Mouse (Mus musculus) liver, postnatal 0 days (tissue): ENCODE results near the gene Casr. TPM values are rescaled to one million over a fixed set of nuclear protein-coding genes. Genes with fewer than 3 reads are reported as not detected.
A peak's percentile ranks its signal among the peaks of the same experiment; 100 is the strongest.

Experiments used
- ATAC-seq: fragments of 200-750 bp; cut with Nextera tagmentation; 2 replicates; pipeline ENCODE4 v1.8.0; 2017; ENCODE audit warnings: mild to moderate bottlenecking, moderate library complexity
- DNase-seq: peaks from one replicate; pipeline ENCODE4 v3.0.0-alpha.2; 2016
- H3K27ac ChIP-seq: fragments of 300-500 bp; sonication (generic); 2 replicates; pipeline ENCODE4 v1.5.1; 2014; ENCODE audit warnings: antibody characterized with exemption, moderate library complexity, mild to moderate bottlenecking, low read depth
- H3K27me3 ChIP-seq: fragments of 300-500 bp; sonication (generic); 2 replicates; pipeline ENCODE4 v1.6.1; 2014; ENCODE audit warnings: low read length, control low read depth, mixed read lengths; ENCODE audit not compliant: insufficient read depth
- H3K36me3 ChIP-seq: fragments of 300-500 bp; sonication (generic); replicated peaks from 2 replicates; pipeline ENCODE4 v1.6.1; 2014; ENCODE audit warnings: mild to moderate bottlenecking, control low read depth, low read length, moderate library complexity, mixed read lengths; ENCODE audit not compliant: insufficient read depth
- H3K4me1 ChIP-seq: fragments of 300-500 bp; sonication (generic); 2 replicates; pipeline ENCODE4 v1.6.1; 2014; ENCODE audit warnings: antibody characterized with exemption, mild to moderate bottlenecking, control low read depth; ENCODE audit not compliant: insufficient read depth
- H3K4me2 ChIP-seq: fragments of 300-500 bp; sonication (generic); 2 replicates; pipeline ENCODE4 v1.6.1; 2014; ENCODE audit warnings: low read depth, mild to moderate bottlenecking, low read length, moderate library complexity, mixed read lengths
- H3K4me3 ChIP-seq: fragments of 300-500 bp; sonication (generic); 2 replicates; pipeline ENCODE4 v1.5.1; 2014; ENCODE audit warnings: low read depth, low read length
- H3K9ac ChIP-seq: fragments of 300-500 bp; sonication (generic); replicated peaks from 2 replicates; pipeline ENCODE4 v1.6.1; 2014; ENCODE audit warnings: mild to moderate bottlenecking, moderate library complexity
- H3K9me3 ChIP-seq: fragments of 300-500 bp; sonication (generic); 2 replicates; pipeline ENCODE4 v1.6.1; 2016; ENCODE audit warnings: mild to moderate bottlenecking, control low read depth, low read length, mixed read lengths
- CTCF ChIP-seq: sonication (generic); IDR thresholded peaks from 2 replicates; pipeline ENCODE4 v1.5.1; 2016; ENCODE audit warnings: antibody characterized with exemption, low read depth
- EP300 ChIP-seq: IDR thresholded peaks from 2 replicates; pipeline ENCODE4 v1.6.1; 2016; ENCODE audit warnings: antibody characterized with exemption, low read depth, mild to moderate bottlenecking
- WGBS: fragments of 180-500 bp; shearing (Covaris S2); extraction: QIAGEN DNeasy Blood & Tissue Kit; methylation state at CpG from one replicate; pipeline ENCODE4 v1.1.7; 2014; ENCODE audit not compliant: insufficient replicate concordance; 5-methylcytosine and 5-hydroxymethylcytosine counted together
- polyA plus RNA-seq: library from polyadenylated mRNA; unstranded; fragments of >200 nt; fragmentation: Nextera tagmentation; extraction: Ambion mirVana; gene quantifications from 2 replicates; pipeline ENCODE4 v1.2.1, GENCODE M21; 2015

Casr gene
- polyA plus RNA-seq, 1 experiment from 2014 or later, result 0.04 TPM

DNA sequence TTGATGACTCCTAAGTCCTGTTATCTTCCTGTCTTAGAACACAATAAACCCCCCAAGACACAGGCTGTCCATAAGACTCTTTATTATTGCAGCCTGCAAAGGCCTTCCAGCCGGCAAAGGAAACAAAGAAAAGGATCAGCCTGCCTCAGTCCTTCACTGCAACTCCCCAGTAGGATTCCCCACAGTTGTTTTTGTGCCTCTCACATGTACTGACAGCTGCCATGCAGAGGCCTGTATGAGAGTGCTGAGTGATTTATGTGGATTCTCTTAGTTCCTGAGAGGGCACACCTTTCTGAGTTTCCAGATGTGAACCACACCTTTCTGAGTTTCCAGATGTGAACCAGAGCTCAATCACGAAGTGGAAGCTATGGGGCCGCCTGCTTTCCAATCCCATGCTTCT is 20.1 kb upstream of the Casr start:
- no peaks in the 10 kb centered on the region for H3K36me3 ChIP-seq
- no peaks in the 10 kb centered on the region for H3K4me1 ChIP-seq
- H3K9me3 ChIP-seq, result no peaks in the 10 kb centered on the region
- ATAC-seq (no peak), DNase-seq (no peak)
- 53% methylated on average over 3 of the region's 3 CpGs for WGBS
- no peaks in the 10 kb centered on the region for H3K27me3 ChIP-seq
- no peak overlapping the region for H3K27ac ChIP-seq
- no peak overlapping the region for H3K4me3 ChIP-seq
- TF ChIP-seq EP300 (no peak), CTCF (no peak)
- H3K4me2 ChIP-seq, result no peak overlapping the region
- H3K9ac ChIP-seq, result no peak overlapping the region

DNA sequence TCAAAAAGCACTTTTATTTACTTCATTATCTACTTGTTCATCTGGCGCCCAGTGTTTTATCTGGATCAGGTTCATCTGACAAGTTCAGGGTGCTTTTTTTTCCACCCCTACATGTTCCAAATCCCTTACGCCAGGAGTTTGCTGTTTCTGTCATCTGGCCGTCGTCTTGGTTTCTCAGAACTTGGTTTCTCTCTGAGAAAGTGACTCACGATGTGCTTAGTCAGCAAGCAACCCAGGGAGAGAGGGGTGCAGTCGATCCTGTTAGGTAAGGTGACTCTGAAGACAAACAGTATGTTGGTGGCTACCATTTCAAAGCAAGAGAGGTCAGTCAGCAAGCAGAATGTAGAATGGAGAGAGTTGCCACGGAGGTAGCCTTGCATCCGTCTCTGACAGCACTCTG is 10.0 kb upstream of the Casr start:
- TF ChIP-seq CTCF, result no peak
- no peak for TF ChIP-seq EP300
- WGBS, result 65% methylated on average over 8 of the region's 8 CpGs
- Histone ChIP-seq H3K36me3 (no peaks in the 10 kb centered on the region), H3K27ac (no peak overlapping the region), H3K9me3 (no peaks in the 10 kb centered on the region), H3K9ac (no peak overlapping the region), H3K27me3 (no peaks in the 10 kb centered on the region), H3K4me2 (no peak overlapping the region), H3K4me3 (no peak overlapping the region), H3K4me1 (no peaks in the 10 kb centered on the region)
- DNase-seq (no peak), ATAC-seq (no peak)

DNA sequence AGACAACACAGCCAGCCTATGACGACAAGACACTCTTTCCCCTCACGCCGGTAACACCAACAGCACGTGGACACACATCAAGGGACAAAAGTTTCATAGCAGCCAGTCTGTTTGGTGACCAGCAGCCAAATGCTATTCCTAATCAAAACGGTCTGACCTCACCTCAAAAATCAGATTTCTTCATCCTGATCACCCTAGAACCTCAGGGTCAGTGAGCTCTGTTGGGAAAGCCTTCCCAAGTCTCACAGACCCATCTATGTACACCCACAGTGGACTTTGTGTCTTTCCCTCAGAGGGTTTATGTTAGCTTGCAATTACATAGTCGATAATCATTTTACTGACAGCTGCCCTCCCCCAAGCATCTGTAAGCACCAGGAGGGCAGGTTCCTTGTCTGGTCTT is 2.4 kb downstream of the Casr start:
- Histone ChIP-seq H3K4me1 (no peaks in the 10 kb centered on the region), H3K9ac (no peak overlapping the region), H3K4me2 (no peak overlapping the region), H3K9me3 (no peaks in the 10 kb centered on the region), H3K4me3 (no peak overlapping the region), H3K36me3 (no peaks in the 10 kb centered on the region), H3K27me3 (peaks cover 14% of the 10 kb centered on the region), H3K27ac (no peak overlapping the region)
- ATAC-seq, result peak; percentile 90
- TF ChIP-seq CTCF (no peak), EP300 (0 out of 2 replicates have a peak, but pooled peaks have one; percentile 21)
- 67% methylated on average over 6 of the region's 6 CpGs for WGBS
- no peak for DNase-seq

DNA sequence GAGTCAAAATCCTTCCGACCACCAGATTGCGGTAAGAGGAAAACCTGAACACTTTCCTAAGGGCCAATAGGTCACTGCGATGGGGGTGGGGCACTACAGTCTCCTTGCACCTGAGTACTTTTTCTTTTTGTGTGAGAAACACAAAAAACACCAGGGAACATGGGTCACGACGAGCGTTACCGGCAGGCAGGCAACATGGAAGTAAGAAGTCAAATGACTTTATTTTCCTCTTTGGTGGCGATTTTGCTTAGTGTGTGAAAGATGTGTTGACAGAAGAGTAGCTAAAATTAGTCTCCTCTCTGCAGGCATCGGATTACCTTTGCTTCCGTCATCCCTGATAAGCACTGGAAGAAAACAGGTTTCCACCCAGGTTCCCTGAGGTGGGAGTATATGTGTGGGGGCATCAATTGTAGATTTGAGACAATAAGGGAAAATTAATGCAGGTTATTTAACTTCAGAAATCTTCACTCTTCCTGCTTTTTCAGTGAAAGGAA is 6.2 kb downstream of the Casr start:
- no peak overlapping the region for H3K4me2 ChIP-seq
- 68% methylated on average over 10 of the region's 10 CpGs for WGBS
- no peak overlapping the region for H3K4me3 ChIP-seq
- no peak overlapping the region for H3K9ac ChIP-seq
- no peaks in the 10 kb centered on the region for H3K27me3 ChIP-seq
- H3K36me3 ChIP-seq, result no peaks in the 10 kb centered on the region
- no peaks in the 10 kb centered on the region for H3K4me1 ChIP-seq
- DNase-seq (no peak), ATAC-seq (no peak)
- H3K27ac ChIP-seq, result no peak overlapping the region
- TF ChIP-seq CTCF (no peak), EP300 (no peak)
- H3K9me3 ChIP-seq, result no peaks in the 10 kb centered on the region; the same call in 1 of the 2 replicates

DNA sequence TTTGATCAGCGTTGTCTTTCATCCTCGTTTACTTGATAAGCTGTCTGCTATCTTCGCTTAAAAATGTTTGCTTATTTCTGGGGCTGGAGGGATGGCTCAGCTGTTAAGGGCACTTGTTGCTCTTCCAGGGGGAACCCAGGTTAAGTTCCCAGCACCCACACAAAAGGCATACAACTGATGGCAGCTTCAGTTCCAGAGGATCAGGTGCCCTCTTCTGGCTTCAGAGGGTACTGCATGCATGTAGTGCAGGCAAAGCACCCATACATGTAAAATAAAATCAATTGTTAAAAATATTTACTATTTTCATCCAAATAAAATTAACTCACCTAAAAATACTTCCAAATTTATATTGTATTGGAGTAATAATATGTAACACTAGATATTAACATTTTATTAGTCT is 8.3 kb downstream of the Casr start:
- Histone ChIP-seq H3K27me3 (no peaks in the 10 kb centered on the region), H3K4me2 (no peak overlapping the region), H3K4me1 (no peaks in the 10 kb centered on the region), H3K27ac (no peak overlapping the region), H3K9me3 (no peaks in the 10 kb centered on the region; the same call in 1 of the 2 replicates), H3K9ac (no peak overlapping the region), H3K4me3 (no peak overlapping the region), H3K36me3 (no peaks in the 10 kb centered on the region)
- TF ChIP-seq EP300, result no peak
- TF ChIP-seq CTCF, result peak; percentile 59
- WGBS, result 77% methylated on average over 3 of the region's 3 CpGs
- no peak for DNase-seq
- ATAC-seq, result no peak

DNA sequence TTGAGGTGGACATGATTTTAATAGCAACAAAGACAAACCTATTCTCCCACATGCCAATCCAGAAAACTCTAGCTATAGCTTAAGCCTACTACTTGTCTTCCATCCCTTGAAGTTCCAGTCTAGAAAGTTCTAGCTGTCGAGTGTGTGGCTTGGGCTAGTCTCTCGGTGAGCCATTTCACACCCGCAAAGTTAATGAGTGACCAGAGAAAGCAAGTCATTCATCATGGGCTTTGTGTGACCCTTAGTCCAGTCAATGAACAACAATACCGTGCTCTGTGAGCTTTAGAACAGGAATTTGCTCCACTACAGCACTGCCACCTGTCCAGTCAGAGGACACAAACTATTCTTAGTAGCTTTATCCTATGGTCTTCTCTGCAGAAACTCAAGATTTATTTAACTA is 16.6 kb downstream of the Casr start:
- Histone ChIP-seq H3K27ac (peak overlapping the region; percentile 58), H3K4me3 (no peak overlapping the region), H3K9me3 (no peaks in the 10 kb centered on the region), H3K27me3 (no peaks in the 10 kb centered on the region), H3K36me3 (no peaks in the 10 kb centered on the region), H3K4me2 (no peak overlapping the region), H3K9ac (no peak overlapping the region), H3K4me1 (no peaks in the 10 kb centered on the region)
- WGBS, result 63% methylated on average over 4 of the region's 4 CpGs
- TF ChIP-seq CTCF (no peak), EP300 (no peak)
- DNase-seq (peak; percentile 29), ATAC-seq (peak; percentile 96)

DNA sequence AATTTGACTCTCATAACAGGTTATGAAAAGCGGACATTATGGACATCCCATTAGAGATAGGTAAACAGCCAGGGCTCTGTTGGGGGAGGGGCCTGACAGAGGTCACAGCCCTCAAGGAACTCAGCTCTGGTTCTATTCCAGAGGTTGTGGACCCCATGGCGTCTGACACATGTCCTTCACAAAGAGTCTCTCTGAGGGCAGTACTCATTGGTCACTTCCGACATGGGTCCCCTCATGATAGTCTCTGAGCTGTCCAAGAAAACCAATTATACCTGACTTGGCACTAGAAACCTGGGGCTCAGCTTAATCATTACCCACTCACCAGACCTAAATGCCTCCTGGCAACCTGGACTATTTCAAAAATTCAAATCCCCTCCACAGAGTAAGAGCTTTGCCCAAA is 18.9 kb downstream of the Casr start:
- no peak overlapping the region for H3K4me3 ChIP-seq
- H3K27ac ChIP-seq, result no peak overlapping the region
- WGBS, result 63% methylated on average over 3 of the region's 3 CpGs
- H3K27me3 ChIP-seq, result no peaks in the 10 kb centered on the region
- H3K4me2 ChIP-seq, result no peak overlapping the region
- TF ChIP-seq CTCF (no peak), EP300 (no peak)
- H3K36me3 ChIP-seq, result no peaks in the 10 kb centered on the region
- no peaks in the 10 kb centered on the region for H3K4me1 ChIP-seq
- peak; percentile 40; the same call in 1 of the 2 replicates for ATAC-seq
- H3K9ac ChIP-seq, result no peak overlapping the region
- H3K9me3 ChIP-seq, result no peaks in the 10 kb centered on the region
- peak; percentile 19 for DNase-seq
